Mouse (Mus musculus) liver, embryonic 14.5 days (tissue): ENCODE results near the gene Specc1l. TPM values are rescaled to one million over a fixed set of nuclear protein-coding genes. Genes with fewer than 3 reads are reported as not detected.
"Not testable (repeated sequence)": the region's sequence is repeated elsewhere in the genome, so short reads cannot be mapped to it uniquely, and the experiment has no call there.

Experiments used
- ATAC-seq: fragments of 200-750 bp; cut with Nextera tagmentation; 2 replicates; pipeline ENCODE4 v1.8.0; 2017; ENCODE audit warnings: moderate number of reproducible peaks, mild to moderate bottlenecking, moderate library complexity; ENCODE audit not compliant: insufficient read depth
- DNase-seq, 3 experiments: peaks; one replicate each; pipeline ENCODE4 v3.0.0-alpha.2; 2012 to 2013; ENCODE audit warnings: low read depth in 3 of 3, low spot score in 3 of 3
- H3K27ac ChIP-seq: fragments of 300-500 bp; sonication (generic); 2 replicates; pipeline ENCODE4 v1.5.1; 2014; ENCODE audit warnings: moderate library complexity, mild to moderate bottlenecking, control low read depth, inconsistent platforms
- H3K27me3 ChIP-seq: fragments of 300-500 bp; sonication (generic); 2 replicates; pipeline ENCODE4 v1.6.1; 2014; ENCODE audit warnings: mild to moderate bottlenecking, low read length, moderate library complexity; ENCODE audit not compliant: control insufficient read depth, insufficient read depth
- H3K36me3 ChIP-seq: fragments of 300-500 bp; sonication (generic); replicated peaks from 2 replicates; pipeline ENCODE4 v1.6.1; 2014; ENCODE audit warnings: low read depth; ENCODE audit not compliant: control insufficient read depth, insufficient read depth
- H3K4me1 ChIP-seq, 2 experiments: fragments of 200-500 bp in 1 of 2; fragments of 300-500 bp in 1 of 2; sonication (generic) in 1 of 2; replicated peaks; 2 replicates each; pipeline ENCODE4 v1.6.1; 2012 to 2014; ENCODE audit warnings: antibody characterized with exemption in 1 of 2, inconsistent platforms in 1 of 2, low read length in 1 of 2; ENCODE audit not compliant: control insufficient read depth in 2 of 2, insufficient read depth in 2 of 2
- H3K4me2 ChIP-seq: fragments of 300-500 bp; sonication (generic); 2 replicates; pipeline ENCODE4 v1.6.1; 2014; ENCODE audit warnings: low read depth, mild to moderate bottlenecking, control low read depth, moderate library complexity
- H3K4me3 ChIP-seq, 2 experiments: fragments of 200-500 bp in 1 of 2; fragments of 300-500 bp in 1 of 2; sonication (generic) in 1 of 2; 2 replicates each; pipeline ENCODE4 v1.5.1; 2012 to 2014; ENCODE audit warnings: low read depth in 2 of 2, low read length in 2 of 2, mild to moderate bottlenecking in 2 of 2, control low read depth in 1 of 2, inconsistent platforms in 1 of 2, moderate library complexity in 1 of 2; ENCODE audit not compliant: insufficient read depth in 1 of 2
- H3K9ac ChIP-seq: fragments of 300-500 bp; sonication (generic); replicated peaks from 2 replicates; pipeline ENCODE4 v1.6.1; 2014; ENCODE audit warnings: mild to moderate bottlenecking, control low read depth, moderate library complexity
- H3K9me3 ChIP-seq: fragments of 300-500 bp; sonication (generic); 2 replicates; pipeline ENCODE4 v1.6.1; 2016; ENCODE audit warnings: low read length, mixed read lengths; ENCODE audit not compliant: control insufficient read depth
- CTCF ChIP-seq: IDR thresholded peaks from 2 replicates; pipeline ENCODE4 v1.5.1; 2016; ENCODE audit warnings: antibody characterized with exemption, low read depth, control low read depth
- EP300 ChIP-seq: IDR thresholded peaks from 2 replicates; pipeline ENCODE4 v1.6.1; 2016; ENCODE audit warnings: antibody characterized with exemption, low read depth
- WGBS: fragments of 180-500 bp; shearing (Covaris S2); extraction: QIAGEN DNeasy Blood & Tissue Kit; methylation state at CpG from one replicate; pipeline ENCODE4 v1.1.7; 2014; ENCODE audit not compliant: insufficient replicate concordance; 5-methylcytosine and 5-hydroxymethylcytosine counted together
- polyA plus RNA-seq, 2 experiments: library from polyadenylated mRNA; depleted of rRNA in 1 of 2; stranded (reverse) in 1 of 2; unstranded in 1 of 2; fragments of >200 nt; fragmentation: Nextera tagmentation in 1 of 2; extraction: Ambion mirVana in 1 of 2; gene quantifications; 2 replicates each; pipeline versions ENCODE4 v1.2.1 to v1.2.3; 2012 to 2014

Gene Specc1l
- polyA plus RNA-seq, 2 experiments, result 3.1 to 3.9 TPM

DNA sequence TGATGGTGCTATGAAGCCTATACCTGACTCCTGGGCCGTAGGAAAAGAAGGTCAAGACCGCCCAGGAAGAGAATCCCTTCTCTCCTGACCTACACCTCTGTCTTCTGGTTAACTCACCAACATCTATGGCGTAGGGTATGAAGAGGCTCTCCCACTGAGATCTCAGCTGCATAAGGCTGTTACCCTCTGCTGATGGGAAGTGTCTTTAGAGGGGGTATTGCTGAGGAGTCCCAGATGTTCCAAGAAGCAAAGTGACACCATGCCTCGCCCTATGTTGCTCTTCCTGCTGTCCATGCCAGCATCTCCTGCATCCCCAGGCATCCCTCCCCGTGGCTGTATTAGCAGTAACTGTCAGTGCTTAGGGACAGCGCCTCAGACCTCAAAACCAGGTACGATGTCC, 127.5 kb downstream of the Specc1l start:
- 53% methylated on average over 7 of the region's 7 CpGs for WGBS
- H3K4me2 ChIP-seq, result no peak overlapping the region
- H3K4me1 ChIP-seq, result no peaks in the 10 kb centered on the region
- H3K9me3 ChIP-seq, result no peaks in the 10 kb centered on the region
- H3K27me3 ChIP-seq, result no peaks in the 10 kb centered on the region
- H3K27ac ChIP-seq, result no peak overlapping the region
- no peak for TF ChIP-seq CTCF
- no peak for TF ChIP-seq EP300
- no peaks in the 10 kb centered on the region for H3K36me3 ChIP-seq
- ATAC-seq (no peak), DNase-seq (no peak)
- no peak overlapping the region for H3K4me3 ChIP-seq
- no peak overlapping the region for H3K9ac ChIP-seq

- no peak overlapping the region for H3K27ac ChIP-seq
- H3K4me1 ChIP-seq, result no peaks in the 10 kb centered on the region
- WGBS, result 30% methylated on average over 8 of the region's 8 CpGs
- DNase-seq, result no peak
- TF ChIP-seq EP300 (no peak), CTCF (no peak)
- no peaks in the 10 kb centered on the region for H3K9me3 ChIP-seq
- H3K27me3 ChIP-seq, result no peaks in the 10 kb centered on the region
- no peak overlapping the region for H3K9ac ChIP-seq
- ATAC-seq, result no peak
- H3K4me3 ChIP-seq, result no peak overlapping the region
- no peaks in the 10 kb centered on the region for H3K36me3 ChIP-seq
- H3K4me2 ChIP-seq, result no peak overlapping the region
Measured at GRCm38 (mm10) chr10:75341936-75342335, 130.1 kb downstream of the Specc1l start.

DNA sequence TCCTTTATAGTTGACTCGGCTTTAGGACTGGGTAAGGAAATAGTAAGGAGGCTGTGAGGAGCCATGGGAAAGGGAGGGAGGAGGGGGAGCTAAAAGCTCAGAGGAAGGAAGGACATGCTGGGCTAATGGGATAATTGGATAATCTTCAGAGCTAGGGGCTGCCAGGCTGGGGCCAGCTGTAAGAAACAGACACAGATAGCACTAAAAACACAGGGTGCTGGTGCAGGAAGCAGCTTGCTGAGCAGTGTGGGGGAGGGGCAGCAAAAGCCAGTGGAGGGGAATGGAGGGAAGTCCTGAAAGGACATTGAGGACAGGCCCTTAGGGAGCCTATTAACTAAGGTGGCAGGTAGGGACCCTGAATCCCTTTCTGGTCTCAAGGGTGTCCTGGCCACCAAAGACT, 132.7 kb downstream of the Specc1l start:
- not testable (repeated sequence) for H3K27ac ChIP-seq, H3K9me3 ChIP-seq, H3K4me2 ChIP-seq, DNase-seq, H3K9ac ChIP-seq, H3K4me1 ChIP-seq, H3K36me3 ChIP-seq, H3K4me3 ChIP-seq, H3K27me3 ChIP-seq
- 0 out of 2 replicates have a peak, but pooled peaks have one; percentile 28 for ATAC-seq
- 39% methylated on average over 1 of the region's 1 CpGs for WGBS

GRCm38 (mm10) chr10:75345265-75345664, 133.4 kb downstream of the Specc1l start:
- no peak for DNase-seq

DNA sequence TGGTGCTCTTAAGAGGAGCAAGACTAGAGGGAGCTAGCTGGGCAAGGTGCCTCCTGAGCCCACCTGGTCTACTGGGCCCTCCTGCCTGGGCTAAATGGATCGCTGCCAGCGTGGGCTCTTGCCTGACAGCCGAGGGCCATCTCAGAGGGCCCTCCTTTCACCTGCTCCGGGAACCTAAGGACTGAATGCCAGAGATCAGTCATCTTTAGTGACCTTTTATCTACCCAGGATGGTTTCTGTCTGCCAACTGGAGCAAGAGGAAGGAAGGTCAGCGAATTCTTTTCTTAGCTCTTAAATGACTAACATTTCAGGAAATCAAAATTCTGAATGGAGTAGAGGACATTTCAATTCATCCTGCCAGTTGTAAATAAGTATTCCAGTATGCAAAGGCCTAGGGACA, 138.7 kb downstream of the Specc1l start:
- Histone ChIP-seq H3K4me2 (no peak overlapping the region), H3K4me3 (no peak overlapping the region), H3K36me3 (no peaks in the 10 kb centered on the region), H3K9ac (no peak overlapping the region), H3K27ac (no peak overlapping the region), H3K27me3 (no peaks in the 10 kb centered on the region), H3K4me1 (no peaks in the 10 kb centered on the region), H3K9me3 (no peaks in the 10 kb centered on the region)
- no peak for ATAC-seq
- TF ChIP-seq EP300 (no peak), CTCF (no peak)
- DNase-seq, result no peak
- 60% methylated on average over 5 of the region's 5 CpGs for WGBS

More at GRCm38 (mm10) chr10:75345265-75345664, 133.4 kb downstream of the Specc1l start:
- ATAC-seq, result no peak
- 65% methylated on average over 2 of the region's 2 CpGs for WGBS
- H3K4me3 ChIP-seq, result no peak overlapping the region
- H3K36me3 ChIP-seq, result no peaks in the 10 kb centered on the region
- H3K27me3 ChIP-seq, result no peaks in the 10 kb centered on the region
- no peaks in the 10 kb centered on the region for H3K9me3 ChIP-seq
- no peaks in the 10 kb centered on the region for H3K4me1 ChIP-seq
- TF ChIP-seq CTCF (no peak), EP300 (no peak)
- no peak overlapping the region for H3K4me2 ChIP-seq
- H3K27ac ChIP-seq, result no peak overlapping the region
- no peak overlapping the region for H3K9ac ChIP-seq
